Mouse (Mus musculus): Measurements from ENCODE around the gene Rnf183. TPM values are rescaled to one million over a fixed set of nuclear protein-coding genes. Genes with fewer than 3 reads are reported as not detected.

Gene Rnf183
- polyA plus RNA-seq, 1 experiment, result 0.07 TPM

DNA sequence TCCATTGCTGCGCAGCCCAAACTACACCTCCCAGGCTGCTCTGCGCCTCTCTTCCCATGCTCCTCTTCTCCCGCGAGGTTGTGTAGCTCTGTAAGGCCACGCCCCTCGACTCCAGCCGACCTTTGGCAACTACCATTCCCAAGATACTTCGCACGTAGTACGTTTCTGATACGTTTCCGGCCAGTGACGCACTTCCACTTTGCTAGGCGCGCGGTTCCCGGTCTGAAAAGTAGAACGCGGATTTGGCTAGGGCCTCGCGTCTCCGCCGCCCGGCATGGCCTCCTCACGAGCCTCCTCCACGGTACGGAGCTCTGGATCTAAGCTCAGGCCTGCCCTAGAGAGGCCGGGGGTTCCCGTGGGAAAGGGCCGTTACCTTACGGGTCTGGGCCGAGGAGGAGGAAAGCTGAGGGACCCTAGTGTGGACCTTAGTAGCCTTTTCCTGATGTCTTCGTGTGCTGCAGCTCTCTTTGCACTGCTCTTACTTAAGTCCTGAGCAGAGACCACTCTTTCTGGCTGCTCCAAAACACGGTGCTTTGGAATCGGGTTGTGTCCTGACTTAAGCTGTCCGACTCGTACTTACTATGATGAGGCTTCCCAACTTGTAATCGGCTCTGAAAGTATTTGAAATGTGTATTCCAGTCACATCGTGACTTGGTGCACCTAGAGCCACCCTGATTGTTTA, 26.3 kb downstream of the Rnf183 start, which contains the start of the genes Cdc26 and Prpf4:
Cdc26 (minus strand) TSS at position 42 of the 682 bp plus-strand sequence.
Prpf4 (plus strand) TSS at position 197 of the 682 bp plus-strand sequence.
- WGBS, result under 1% methylated on average over 39 of the region's 39 CpGs
- peak within 1 kb of the TSS; percentile 61 for H3K27ac ChIP-seq (ENCODE audit: insufficient read depth, low read length)
- DNase-seq, result peak; percentile 97 to 99
- H3K27me3 ChIP-seq (ENCODE audit: control insufficient read depth, insufficient read depth, low read length), result no peaks in the 10 kb centered on the region
- peaks cover 4% of the 10 kb centered on the region; the same call in 1 of the 2 replicates for H3K4me1 ChIP-seq (ENCODE audit: control insufficient read depth, insufficient read depth, low read length)
- TF ChIP-seq POLR2A (IDR thresholded peaks at IDR 0.05; ENCODE audit: borderline replicate concordance, insufficient read depth, low read length), result peak; percentile 72; the same call in 1 of the 2 replicates
- no peak for TF ChIP-seq CTCF (IDR thresholded peaks at IDR 0.05; ENCODE audit: borderline replicate concordance, insufficient read depth, low read depth, low read length)
- H3K4me3 ChIP-seq (replicated peaks; ENCODE audit: insufficient read depth, low read depth, low read length), result peak within 1 kb of the TSS; percentile 78

DNA sequence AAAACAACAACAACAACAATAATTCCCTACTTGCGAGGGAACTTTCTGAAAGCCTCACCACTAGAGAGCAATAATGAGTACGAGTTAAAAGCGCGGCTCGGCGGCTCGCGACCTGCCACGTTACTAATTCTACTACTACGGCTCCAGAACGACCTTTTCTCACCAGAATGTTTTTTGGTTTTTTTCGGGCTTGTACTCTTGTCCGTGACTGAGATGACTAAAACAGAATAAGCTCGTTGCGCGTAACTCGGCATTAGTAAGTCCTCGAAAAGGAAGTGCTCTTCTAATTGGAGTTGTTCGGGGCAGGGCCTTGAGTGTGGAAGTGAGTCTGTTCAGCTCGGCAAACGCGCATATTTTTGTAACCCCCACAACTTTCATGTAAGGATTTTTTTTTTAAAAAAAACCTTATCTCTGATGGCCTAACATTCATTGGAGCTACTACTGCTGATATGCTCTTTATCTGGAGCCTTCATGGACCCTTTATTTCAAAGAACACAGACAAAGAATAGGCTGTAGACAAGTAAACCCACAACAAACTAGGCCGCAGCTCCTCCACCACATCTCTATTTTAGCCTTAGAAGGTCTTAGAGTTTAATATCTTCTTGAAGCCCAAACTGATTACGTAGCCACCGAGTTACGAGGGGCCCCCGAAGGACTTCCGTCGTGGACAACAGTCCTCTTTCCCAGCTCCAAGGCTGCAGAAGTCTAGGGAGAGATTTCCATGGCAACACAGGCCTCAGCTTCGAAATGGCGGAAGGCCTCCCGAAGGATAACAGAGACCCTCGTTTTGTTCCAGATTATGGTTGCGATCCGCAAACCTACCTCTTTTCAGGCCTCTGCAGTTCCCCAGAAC, 27.1 kb downstream of the Rnf183 start:
- peak; percentile 64 to 65 for DNase-seq
- under 1% methylated on average over 35 of the region's 35 CpGs for WGBS

DNA sequence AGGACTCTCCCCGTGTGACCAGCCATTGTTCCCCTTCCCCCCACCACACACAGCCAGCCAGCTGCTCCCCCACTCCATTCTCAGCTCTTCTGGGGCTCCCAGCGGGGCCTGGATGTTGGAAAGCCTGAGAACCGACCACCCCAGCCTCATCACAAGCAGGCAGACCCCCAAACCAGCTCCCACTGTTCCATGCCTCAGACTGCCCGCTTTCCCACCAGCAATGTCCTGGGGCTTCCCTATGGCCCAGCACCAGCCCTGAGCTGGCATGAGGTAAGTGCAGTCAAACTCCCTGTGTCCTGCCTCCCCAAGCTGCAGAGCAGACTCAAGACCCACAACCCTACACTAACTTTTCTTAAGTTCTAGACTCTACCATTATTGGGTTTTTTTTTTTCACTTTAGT, 28.9 kb downstream of the Rnf183 start:
- 49% methylated on average over 4 of the region's 4 CpGs for WGBS
- H3K27me3 ChIP-seq (ENCODE audit: control insufficient read depth, insufficient read depth, low read length), result no peaks in the 10 kb centered on the region
- DNase-seq, result no peak
- H3K27ac ChIP-seq (ENCODE audit: insufficient read depth, low read length), result no peak overlapping the region
- TF ChIP-seq CTCF (IDR thresholded peaks at IDR 0.05; ENCODE audit: borderline replicate concordance, insufficient read depth, low read depth, low read length) (no peak), POLR2A (IDR thresholded peaks at IDR 0.05; ENCODE audit: borderline replicate concordance, insufficient read depth, low read length) (no peak)
- H3K4me1 ChIP-seq (ENCODE audit: control insufficient read depth, insufficient read depth, low read length), result peaks cover 4% of the 10 kb centered on the region; the same call in 1 of the 2 replicates
- no peak overlapping the region for H3K4me3 ChIP-seq (replicated peaks; ENCODE audit: insufficient read depth, low read depth, low read length)

More for the DNA sequence above, 27.1 kb downstream of the Rnf183 start:
- Histone ChIP-seq H3K27ac (ENCODE audit: insufficient read depth, low read length) (peak overlapping the region; percentile 35; the same call in 1 of the 2 replicates), H3K4me3 (replicated peaks; ENCODE audit: insufficient read depth, low read depth, low read length) (peak overlapping the region; percentile 78), H3K27me3 (ENCODE audit: control insufficient read depth, insufficient read depth, low read length) (no peaks in the 10 kb centered on the region), H3K4me1 (ENCODE audit: control insufficient read depth, insufficient read depth, low read length) (peaks cover 4% of the 10 kb centered on the region; the same call in 1 of the 2 replicates)
- TF ChIP-seq CTCF (IDR thresholded peaks at IDR 0.05; ENCODE audit: borderline replicate concordance, insufficient read depth, low read depth, low read length) (peak; percentile 47), POLR2A (IDR thresholded peaks at IDR 0.05; ENCODE audit: borderline replicate concordance, insufficient read depth, low read length) (no peak)

DNA sequence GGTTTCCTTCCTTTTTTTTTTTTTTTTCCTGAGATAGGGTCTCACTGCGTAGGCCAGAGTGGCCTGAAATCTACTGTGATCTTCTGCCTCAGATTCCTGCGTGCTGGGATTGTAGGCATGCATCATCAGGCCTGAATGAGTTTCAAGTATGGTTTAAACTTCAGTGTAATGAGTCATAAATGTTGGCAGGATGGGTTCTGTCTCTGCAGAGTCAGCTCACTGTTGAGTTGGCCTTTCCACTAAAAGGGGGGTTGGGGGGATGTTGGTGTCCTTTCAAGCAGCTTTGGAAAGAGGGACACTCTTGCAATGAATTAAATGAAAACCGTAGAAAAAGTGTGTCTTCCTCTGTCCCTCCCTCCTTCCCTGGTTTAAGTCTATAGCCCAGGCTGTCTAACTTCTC, 36.1 kb downstream of the Rnf183 start:
- DNase-seq, result no peak
- H3K4me3 ChIP-seq (replicated peaks; ENCODE audit: insufficient read depth, low read depth, low read length), result no peak overlapping the region
- no peaks in the 10 kb centered on the region for H3K27me3 ChIP-seq (ENCODE audit: control insufficient read depth, insufficient read depth, low read length)
- TF ChIP-seq POLR2A (IDR thresholded peaks at IDR 0.05; ENCODE audit: borderline replicate concordance, insufficient read depth, low read length), result no peak
- no peak for TF ChIP-seq CTCF (IDR thresholded peaks at IDR 0.05; ENCODE audit: borderline replicate concordance, insufficient read depth, low read depth, low read length)
- H3K27ac ChIP-seq (ENCODE audit: insufficient read depth, low read length), result no peak overlapping the region
- H3K4me1 ChIP-seq (ENCODE audit: control insufficient read depth, insufficient read depth, low read length), result no peaks in the 10 kb centered on the region
- WGBS, result 62% methylated on average over 3 of the region's 3 CpGs

DNA sequence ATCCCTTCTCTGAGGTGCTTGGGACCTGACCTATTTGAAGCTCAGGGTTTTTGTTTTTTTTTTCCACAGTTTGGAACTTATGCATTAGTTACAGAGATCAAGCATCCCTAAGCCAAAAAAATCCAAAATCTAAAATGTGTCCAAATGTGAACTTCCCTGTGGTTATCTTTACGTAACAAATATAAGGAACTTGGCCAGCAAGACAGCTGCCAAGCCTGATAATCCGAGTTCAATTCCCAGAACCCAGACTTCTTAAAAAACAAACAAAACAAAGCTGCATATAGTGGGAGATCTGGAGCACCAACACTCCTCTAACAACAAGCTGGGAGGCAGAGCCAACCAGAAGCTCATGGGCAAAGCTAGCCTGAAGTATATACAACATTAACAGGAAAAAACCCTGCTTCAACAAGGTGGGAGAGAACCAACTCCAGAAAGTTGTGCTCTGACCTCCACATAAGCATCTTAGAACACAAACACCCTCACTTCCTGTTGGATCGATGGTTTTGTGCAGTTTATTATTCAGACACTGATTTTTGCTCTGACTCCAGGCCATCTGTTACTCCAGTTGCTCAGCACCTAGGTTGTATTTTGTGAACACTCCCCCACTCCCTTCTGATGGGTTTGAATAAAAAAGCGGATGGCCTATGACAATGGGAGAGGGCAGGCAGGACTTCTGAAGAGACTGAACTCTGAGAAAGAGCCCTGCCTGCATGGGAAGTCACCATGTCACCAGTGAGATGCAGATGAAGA, 37.3 kb downstream of the Rnf183 start:
- DNase-seq, result no peak
- WGBS, result 29% methylated on average over 4 of the region's 4 CpGs
- Histone ChIP-seq H3K4me1 (ENCODE audit: control insufficient read depth, insufficient read depth, low read length) (no peaks in the 10 kb centered on the region), H3K4me3 (replicated peaks; ENCODE audit: insufficient read depth, low read depth, low read length) (no peak overlapping the region), H3K27ac (ENCODE audit: insufficient read depth, low read length) (no peak overlapping the region), H3K27me3 (ENCODE audit: control insufficient read depth, insufficient read depth, low read length) (no peaks in the 10 kb centered on the region)
- no peak for TF ChIP-seq CTCF (IDR thresholded peaks at IDR 0.05; ENCODE audit: borderline replicate concordance, insufficient read depth, low read depth, low read length)
- no peak for TF ChIP-seq POLR2A (IDR thresholded peaks at IDR 0.05; ENCODE audit: borderline replicate concordance, insufficient read depth, low read length)

DNA sequence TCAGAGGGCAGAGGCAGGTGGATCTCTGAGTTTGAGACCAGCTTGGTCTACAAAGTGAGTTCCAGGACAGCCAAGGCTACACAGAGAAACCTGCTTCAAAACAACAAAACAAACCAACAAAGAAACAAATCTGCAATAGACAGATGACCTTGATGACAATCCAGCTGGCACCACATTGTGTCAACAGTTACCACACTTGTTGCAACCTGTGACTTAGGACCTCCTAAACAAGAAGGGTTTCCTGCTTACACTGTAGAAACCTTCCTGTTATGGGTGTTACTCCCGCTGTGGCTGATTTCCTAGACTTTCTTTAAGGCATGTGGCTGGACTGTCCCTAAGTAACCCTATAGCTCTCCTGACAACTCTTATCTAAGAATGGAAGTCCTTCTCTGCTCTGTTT, 39.2 kb downstream of the Rnf183 start:
- Histone ChIP-seq H3K27ac (ENCODE audit: insufficient read depth, low read length) (no peak overlapping the region), H3K4me3 (replicated peaks; ENCODE audit: insufficient read depth, low read depth, low read length) (no peak overlapping the region), H3K4me1 (ENCODE audit: control insufficient read depth, insufficient read depth, low read length) (no peaks in the 10 kb centered on the region), H3K27me3 (ENCODE audit: control insufficient read depth, insufficient read depth, low read length) (no peaks in the 10 kb centered on the region)
- 97% methylated on average over 1 of the region's 1 CpGs for WGBS
- TF ChIP-seq POLR2A (IDR thresholded peaks at IDR 0.05; ENCODE audit: borderline replicate concordance, insufficient read depth, low read length) (no peak), CTCF (IDR thresholded peaks at IDR 0.05; ENCODE audit: borderline replicate concordance, insufficient read depth, low read depth, low read length) (no peak)
- DNase-seq, result no peak

DNA sequence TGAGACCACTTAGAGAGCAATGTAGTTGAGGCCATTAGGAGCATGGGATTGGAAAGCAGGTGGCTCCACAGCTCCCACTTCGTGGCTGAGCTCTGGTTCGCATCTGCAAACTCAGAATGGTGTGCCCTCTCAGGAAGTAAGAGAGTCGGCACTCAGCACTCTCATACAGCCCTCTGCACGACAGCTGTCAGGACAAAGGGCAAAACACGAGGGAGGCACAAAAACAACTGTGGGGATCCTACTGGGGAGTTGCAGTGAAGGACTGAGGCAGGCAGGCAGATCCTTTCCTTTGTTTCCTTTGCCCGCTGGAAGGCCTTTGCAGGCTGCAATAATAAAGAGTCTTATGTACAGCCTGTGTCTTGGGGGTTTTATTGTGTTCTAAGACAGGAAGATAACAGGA, 41.6 kb downstream of the Rnf183 start:
- H3K4me1 ChIP-seq (ENCODE audit: control insufficient read depth, insufficient read depth, low read length), result no peaks in the 10 kb centered on the region
- TF ChIP-seq CTCF (IDR thresholded peaks at IDR 0.05; ENCODE audit: borderline replicate concordance, insufficient read depth, low read depth, low read length), result no peak
- no peak for TF ChIP-seq POLR2A (IDR thresholded peaks at IDR 0.05; ENCODE audit: borderline replicate concordance, insufficient read depth, low read length)

More for the DNA sequence above, 41.6 kb downstream of the Rnf183 start:
- DNase-seq, result no peak
- 41% methylated on average over 6 of the region's 6 CpGs for WGBS
- Histone ChIP-seq H3K27ac (ENCODE audit: insufficient read depth, low read length) (no peak overlapping the region), H3K4me3 (replicated peaks; ENCODE audit: insufficient read depth, low read depth, low read length) (no peak overlapping the region), H3K27me3 (ENCODE audit: control insufficient read depth, insufficient read depth, low read length) (no peaks in the 10 kb centered on the region)
